Mouse (Mus musculus) cerebellum, postnatal 14 days (tissue): Measurements from ENCODE around the gene Sdk2.

ENCODE experiments used
- DNase-seq, 2 experiments: peaks; one replicate each; pipeline ENCODE4 v3.0.0; 2021; ENCODE audit warnings: mixed read lengths in 2 of 2

Sdk2 gene

DNA sequence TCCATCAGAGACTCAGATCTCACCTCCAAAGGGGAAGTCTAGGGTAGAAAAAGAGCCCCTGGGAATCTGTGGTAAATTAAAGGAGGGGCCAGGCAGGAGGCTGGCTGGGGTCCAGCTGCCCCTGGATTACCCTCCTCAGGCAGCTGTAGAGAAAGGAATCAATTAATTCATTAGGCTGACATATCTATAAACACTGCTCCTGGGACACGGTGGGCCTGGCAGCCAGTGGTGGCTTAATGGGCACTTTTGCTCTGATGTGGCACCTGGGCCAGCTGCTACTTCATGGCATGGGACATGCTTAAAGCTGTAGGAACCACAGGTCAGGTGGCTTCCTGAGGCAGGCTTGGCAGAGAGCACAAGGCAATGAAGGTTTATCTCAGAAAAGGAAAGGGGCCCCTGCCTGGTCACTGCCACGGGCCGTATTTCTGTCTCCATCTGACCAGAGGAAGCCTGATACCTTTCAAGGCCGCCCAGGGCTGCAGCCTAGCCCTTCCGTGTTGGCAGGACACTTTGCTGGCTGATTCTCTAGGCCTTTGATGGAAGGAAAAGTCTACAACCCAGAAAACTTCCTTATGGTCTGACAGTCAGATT is 80.9 kb downstream of the Sdk2 start:
- DNase-seq: no peak

DNA sequence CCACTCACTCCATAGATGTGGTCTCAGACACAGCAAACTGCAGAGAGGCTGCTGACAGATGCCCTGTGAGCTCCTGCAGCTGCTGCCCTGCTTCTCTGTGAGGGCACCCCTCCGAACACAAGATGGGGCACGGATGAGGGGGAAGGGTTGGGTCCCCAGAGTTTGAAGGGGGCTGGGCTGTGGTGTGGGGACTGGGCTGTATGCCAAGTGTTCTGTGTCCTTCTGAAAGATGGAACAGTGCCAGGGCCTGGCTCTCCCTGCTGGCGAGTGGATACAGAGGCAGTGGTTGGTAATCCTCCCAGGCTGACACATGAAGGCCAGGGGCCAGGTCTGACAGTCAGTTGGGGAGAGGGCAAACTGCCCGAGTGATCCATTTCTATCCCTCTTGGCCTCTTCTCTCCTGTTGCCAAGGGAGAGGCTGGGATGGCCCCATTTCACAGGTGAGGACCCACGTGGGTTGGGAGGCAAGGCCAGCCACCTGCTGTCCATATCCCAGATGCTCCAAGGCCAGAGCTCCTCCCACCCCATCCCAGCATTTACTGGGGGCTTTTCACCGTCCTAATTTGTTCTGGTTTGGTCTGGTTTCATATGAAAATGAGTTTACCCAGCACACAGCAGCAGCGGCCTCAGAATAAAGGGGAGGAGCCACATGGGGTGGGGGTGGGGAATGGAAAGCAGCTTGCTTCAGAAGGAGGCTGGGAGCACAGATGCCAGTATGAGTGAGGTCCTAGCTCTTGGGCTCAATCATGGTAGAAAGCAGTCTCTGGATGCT is 84.9 kb downstream of the Sdk2 start:
- DNase-seq: peak; percentile 61 to 74

DNA sequence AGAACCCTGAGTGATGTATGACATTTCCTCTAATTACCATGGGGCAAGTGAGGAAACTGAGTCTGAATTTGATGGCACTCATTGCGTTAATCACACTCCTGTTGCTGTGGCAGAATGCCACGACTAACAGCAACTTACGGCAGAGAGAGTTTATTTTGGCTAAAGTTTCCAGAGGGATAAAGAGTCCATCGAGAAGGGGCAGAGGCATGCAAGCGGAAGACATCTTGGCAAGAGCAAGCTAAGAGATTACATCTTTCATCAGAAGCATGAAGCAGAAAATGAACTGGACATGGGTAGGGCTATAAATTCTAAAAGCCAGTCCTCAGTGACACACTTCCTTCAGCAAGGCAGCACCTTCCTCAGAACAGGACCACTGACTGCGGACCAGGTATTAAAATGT is 85.8 kb downstream of the Sdk2 start:
- no peak for DNase-seq

DNA sequence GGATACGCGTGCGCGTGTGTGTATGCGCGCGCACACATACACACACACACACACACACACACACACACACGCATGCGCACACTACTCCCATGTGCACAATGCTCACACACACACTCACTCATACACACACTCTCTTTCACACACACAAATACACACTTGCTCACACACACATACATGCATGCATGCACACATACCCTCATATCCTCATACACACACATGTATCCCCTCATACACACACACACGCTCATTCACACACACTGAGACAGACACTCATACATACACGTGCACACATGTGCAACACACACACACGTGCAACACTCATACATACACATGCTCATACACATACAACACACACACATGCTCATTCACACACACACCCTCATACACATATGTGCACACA is 88.5 kb downstream of the Sdk2 start:
- DNase-seq: no peak

DNA sequence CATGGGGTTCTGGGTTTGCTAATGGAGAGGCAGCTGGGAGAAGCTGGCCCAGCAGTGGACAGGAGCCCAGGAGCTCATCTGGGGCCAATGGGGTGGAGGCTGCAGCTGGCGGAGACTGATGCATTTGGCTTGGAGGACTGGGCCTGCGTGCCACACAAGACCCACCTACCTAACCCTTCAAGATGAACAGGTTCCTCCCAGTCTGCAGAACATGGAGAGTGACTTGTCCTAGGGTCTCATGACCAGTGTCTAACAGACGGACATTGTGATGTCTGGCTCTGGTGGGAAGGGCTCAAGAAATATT is 91.2 kb downstream of the Sdk2 start:
- DNase-seq: no peak

DNA sequence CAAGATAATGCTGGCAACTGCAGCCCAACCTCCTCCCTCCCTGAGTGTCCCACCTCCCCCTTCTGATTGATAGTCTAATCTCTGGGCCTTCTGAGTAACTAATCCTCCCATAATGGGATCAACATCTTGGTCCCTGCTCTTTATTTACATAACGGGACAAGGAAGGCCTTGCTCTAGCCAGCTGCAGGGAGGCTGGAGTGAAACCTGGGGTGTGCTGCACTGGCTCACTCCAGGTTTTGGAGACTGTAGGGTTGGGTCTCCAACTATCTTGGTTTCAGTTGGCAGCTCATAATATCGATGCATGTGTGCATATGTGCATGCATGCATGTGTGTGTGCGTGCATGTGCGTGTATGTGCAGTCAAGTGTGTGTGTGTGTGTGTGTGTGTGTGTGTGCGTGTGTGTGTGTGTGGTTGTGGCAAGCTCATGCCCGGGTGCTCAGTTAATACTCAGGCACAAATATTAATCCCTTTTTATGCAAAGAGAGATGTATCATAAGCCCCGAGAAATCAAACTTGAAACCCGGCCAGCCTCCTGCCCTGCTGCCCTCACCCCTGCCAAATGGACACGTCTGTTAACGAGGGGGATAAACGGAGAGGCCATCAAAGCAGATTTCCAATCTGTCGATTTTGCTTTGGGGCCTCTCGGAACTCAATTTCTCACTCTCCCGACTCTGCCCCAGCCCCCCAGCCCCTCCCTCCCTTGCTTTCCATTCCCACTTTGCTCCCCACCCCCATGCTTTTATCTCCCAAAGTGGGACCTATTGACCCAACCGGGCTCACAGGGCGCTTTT is 91.8 kb downstream of the Sdk2 start:
- DNase-seq: peak; percentile 58 to 69

DNA sequence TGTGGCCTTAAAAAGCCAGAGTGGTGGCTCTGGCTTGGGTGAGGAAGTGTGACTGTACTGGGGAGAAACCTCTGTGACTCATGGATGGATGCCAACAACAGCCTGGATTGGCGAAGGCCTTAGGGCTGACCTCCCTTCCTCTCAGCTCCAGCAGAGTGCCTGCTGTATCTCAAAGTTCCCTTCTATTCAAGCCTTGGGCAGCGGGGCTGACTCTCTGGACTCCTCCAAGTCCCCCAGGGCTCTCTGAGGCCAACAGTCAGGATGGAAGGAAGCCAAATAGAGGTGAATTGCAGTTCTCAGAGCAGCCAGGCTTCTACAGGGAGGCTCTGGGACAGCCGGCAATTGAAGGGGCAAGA is 94.4 kb downstream of the Sdk2 start:
- peak; percentile 46 to 50 for DNase-seq

DNA sequence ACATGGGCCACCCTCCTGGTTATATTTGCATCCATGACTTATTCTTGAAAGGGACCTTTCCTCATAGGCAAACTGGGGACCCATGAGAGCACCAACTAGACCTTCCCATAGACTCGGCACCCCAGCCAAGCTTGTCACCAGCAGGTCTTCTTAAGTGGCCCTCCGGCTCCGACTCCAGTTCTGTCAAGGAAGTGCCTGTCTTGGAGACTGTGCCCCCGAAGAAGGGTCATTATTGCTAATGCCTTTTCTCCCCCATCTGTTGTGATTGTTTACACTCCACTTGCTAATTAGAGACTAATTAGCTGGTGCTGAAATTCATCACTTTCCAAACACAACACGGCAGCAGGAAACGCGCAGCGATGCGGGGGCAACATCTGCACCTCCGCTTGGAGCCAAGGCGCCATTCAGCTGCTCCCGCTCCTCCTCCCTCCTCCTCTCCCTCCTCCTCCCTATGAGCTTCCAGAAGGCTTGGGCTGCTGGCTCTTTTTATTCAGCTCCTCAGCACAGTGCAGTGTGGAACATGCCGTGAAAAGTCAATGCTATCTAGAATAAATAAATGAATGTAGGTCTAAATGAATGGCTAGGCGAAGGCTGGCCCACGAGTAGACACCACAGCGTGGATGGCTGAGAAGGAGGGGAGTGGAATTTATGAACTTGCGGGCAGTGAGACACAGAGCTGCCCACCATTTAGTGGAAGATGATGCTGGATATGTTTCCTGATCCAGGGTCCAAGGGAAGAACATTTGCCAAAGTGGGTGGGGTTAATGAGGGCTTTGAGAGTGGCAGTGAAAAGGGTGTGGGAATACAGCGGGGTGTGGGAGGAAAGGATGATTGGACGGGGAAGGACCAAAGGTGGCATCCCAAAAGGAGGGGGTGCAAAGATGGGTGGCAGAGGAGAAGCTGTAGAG is 95.0 kb downstream of the Sdk2 start:
- peak; percentile 42 to 50 for DNase-seq

DNA sequence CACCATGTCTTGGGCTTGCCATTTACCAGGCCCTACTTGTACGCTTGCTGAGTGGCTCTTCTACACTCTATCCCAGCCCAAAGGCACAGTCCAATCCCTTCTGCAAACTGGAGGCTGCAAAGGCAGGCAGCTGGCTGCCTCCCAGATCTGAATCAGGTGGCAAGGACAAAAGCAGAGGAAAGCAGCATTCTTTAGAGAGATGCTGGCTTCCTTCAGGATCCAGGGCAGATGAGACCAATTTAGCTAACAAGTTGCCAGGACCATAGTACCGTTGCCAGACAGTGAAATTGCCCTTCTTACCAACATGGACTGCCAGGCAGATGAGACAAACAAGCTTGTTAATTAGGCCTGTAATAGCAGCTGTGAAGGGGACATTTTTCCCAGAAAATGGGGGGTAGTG is 96.8 kb downstream of the Sdk2 start:
- DNase-seq: peak; percentile 33 to 37

DNA sequence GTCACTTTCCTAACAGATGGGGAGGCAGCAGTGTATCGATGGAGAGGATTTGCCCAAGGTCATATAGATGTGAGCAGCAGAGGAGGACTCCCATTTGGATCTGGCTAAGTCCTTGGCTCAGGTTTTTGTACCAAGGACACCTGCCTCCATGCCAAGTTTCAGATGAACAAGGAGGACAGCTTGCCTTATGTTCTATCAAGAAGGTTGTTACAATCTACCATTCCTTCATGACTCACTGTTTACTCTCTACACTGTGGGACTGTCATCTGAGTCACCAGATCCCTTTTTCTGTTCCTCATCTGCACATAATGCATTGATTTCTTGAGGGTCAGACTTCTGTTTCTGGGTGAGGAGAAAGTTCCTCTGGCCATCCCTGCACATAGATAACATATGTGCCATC is 101.6 kb downstream of the Sdk2 start:
- DNase-seq: no peak

DNA sequence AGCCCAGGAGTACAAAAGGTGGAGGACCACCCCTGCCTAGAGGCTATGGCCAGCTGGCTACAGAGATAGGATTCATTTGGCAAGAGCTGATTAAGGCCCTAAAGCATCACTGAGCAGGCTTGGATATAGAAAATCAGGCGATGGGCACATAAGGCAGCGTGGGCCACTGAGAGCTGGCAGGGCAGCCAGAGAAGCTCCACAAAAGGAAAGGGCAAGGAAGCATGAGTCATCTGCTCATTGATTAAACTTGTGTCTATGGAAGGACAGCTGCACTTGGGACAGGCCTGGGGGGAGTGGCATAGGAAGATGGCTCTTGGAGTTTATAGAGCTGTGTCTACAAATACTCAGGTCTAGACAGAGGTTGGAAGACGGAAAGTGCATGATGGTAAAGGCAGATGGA is 104.1 kb downstream of the Sdk2 start:
- DNase-seq: no peak

DNA sequence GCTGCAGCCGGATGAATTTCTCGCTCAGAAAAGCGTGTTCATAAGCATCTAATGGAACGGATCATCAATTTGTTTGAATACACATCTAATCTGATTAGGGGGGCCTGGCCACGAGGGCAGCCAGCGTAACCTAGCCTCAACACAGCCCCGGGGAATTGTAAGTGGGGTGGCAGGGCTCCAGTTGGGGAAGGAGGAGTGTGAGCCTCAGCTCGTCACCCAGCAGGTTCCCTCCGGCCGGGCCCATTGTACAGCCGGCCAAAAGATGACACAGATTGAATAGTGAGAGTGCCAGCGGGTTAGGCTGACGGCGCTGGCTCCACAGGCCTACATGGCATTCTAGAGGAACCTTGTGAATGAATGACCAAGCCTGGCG is 115.2 kb downstream of the Sdk2 start:
- peak; percentile 66 to 71 for DNase-seq

DNA sequence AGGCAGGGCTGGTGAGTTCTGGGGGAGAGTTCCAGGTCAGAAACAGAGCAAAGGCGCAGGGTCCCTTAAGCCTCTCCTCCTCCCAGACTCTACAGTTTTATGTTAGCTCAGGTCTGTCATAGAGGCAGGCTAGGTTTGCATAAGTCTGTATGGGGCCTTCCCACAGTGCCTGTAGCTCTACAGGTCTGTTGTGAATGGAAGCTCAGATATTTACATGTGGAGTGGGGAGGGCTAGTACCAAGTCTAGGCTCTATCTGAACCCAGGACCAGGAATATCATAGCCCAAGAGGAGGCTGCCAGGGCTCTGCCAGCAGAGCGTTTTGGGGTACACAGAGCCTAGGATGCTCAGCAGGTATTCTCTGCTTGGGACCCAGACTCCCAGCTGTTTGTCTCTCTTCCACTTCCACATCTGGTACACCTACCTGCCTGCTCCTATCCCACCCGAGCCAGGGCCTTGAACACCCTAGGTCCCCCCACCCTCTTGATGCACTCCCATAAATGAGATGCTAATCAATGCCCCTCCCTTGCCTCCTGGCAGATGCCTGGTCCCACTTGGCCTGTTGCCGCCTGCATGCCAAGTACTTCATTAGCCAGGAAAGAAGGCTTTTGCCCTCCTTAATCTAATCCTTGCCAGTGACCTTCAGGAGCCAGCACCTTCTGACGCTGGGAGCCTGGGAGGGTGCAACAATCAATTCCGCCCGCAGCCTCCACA is 115.8 kb downstream of the Sdk2 start:
- DNase-seq: peak; percentile 55 to 65

DNA sequence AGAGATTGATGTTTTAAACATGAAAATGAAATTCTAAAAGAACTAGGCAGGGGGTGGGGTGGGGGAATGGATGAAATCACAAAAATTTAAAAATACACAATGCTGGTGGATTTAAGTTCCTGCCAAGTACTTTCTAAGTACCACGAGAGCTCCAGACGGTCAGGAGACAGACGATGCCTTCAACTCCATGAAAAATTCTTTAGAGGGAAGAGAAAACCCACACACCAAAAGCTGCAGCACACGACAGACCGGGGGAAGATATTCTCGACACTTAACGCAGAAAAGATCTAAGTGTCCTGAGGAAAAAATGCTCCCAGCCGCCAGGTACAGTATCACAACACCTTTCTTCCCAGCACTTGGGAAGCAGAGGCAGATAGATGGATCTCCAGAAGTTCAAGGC is 118.2 kb downstream of the Sdk2 start:
- no peak for DNase-seq

DNA sequence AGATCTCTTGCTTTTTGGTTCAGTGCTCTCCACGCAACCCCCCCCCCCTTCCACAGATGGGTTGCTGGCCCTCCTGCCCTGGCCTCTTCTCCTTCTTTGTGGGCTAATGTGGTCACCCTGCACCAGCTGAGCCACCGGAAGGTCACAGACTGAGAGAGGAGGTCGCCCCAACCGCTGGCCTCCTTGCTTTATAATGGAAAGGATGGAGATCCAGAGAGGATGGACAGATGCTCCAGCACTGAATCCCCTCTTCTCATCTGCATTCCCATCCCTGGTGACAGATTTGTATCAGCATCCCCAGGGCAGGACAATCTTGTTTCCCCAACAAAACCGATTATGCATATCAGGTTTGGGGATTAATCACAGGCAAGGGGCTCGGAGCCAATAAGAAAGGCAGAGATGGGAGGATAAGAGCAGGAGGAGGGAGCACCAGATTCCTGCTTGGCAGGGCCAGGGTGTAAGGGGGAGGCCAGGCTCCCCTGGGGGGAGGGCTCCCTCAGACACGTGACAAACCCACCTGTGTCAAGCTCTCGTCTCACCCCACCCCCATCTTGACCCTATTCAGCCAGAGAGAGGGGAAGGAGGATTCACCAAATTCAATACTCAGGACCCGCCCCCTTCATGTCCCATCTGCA is 124.6 kb downstream of the Sdk2 start:
- no peak for DNase-seq

DNA sequence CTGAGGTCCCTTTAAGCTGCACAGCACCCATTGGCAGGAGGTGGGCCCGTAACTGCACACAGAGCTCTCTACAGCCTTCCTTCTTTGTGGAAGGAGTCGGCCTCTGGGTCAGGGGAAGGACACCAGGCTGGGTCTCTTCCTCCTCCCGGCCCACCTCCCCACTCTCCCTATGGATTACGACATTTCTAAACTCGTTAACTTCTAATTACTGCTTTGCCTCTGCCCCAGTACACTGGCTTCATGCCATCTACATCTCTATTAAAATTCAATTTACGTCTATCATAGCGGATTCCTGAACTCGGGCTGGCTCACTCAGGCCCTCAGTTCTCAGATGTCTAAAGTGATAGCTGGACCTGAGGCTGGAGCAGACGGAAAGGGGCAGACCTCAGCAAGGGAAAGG is 133.2 kb downstream of the Sdk2 start:
- no peak for DNase-seq

DNA sequence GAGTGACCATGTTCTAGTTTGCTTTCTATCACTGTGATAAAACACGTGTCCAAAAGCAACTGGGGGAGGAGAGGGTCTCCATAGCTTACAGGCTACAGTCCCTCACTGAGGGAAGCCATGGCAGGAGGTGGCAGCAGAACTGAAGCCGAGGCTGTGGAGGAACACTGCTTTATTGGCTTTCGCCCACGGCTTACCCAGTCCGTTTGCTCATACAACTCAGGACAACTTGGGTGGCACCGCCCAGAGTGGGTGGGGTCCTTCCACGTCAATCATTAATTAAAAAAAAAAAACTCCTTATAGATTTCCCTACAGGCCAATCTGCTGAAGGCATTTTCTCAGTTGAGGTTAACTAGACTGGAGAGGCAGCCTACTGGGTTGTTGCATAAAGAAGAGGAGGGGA is 133.9 kb downstream of the Sdk2 start:
- no peak for DNase-seq

DNA sequence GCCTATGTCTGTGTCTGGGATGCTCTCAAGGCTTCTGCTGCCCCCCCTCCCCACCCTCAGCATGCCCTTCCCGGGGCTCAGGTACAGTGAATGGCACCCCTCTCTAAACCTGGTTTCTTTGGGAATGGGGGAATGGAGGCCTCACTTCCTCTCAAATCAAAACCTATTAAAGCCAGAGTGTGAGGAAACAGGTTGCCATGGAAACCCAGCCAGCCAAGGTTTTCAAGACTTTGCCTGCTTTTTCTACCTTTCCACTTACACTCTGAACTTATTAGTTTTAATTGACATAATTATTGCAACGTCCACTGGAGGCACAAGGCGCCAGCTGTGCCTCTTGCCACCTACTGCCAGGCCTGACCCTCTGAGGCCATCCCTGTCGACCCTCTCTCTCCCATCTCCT is 135.1 kb downstream of the Sdk2 start:
- no peak for DNase-seq

DNA sequence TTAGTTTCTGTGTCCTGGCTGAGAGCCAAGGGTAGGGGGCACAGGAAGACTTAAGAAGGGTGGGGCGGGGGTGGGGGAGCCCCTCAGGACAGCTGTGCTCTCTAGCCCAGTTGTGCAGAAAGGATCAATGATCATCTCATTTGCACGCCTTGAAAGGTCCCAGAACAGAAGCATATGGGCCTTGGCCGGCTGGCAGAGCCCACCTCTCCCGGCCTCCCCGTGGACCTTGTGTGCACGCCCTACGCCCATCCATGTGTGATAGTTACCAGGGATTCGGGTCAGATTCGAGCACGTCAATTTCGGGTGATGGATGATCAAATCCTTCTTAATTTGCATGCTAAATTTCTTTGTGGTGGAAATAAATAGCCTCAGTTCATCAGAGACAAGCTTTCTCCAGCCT is 136.7 kb downstream of the Sdk2 start:
- DNase-seq: no peak

DNA sequence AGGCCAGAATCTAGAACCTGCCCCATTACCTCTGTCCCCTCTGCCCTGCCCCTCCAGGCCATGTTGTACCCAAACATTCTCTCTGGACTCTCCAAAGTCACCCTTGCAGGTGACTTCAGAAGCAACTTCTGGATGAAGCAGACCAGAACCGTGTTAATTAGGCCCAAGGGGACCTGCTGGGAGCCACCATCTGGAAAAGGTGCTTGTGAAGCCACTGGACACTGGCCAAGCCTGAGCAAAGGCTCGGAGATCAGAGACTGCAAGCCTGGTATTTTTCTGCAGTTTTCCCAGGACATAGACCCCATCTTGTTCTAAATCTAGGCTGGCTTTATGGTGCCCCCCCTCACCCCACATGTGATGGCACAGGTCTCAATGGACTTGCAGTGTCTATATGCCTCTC is 138.0 kb downstream of the Sdk2 start:
- DNase-seq: peak; percentile 41 to 55

DNA sequence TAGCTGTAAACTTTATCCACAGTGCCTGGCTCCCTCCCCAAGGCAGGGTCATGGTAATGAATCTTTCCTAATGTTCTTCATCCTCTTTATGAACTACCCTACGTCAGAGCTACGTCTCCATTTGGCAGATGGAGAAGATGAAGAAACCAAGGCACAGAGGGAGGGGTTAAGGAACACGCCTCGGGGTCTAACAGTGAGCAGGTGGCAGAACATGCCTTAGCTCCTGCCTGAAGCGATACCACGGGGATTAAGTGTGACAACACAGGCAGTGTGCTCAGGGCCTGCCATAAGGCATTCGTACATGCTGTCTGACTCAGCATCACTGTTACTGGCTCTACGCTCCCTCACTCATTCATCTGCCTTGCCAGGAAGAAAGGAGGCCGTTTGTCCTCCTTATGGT is 138.6 kb downstream of the Sdk2 start:
- peak; percentile 23 to 29 for DNase-seq

DNA sequence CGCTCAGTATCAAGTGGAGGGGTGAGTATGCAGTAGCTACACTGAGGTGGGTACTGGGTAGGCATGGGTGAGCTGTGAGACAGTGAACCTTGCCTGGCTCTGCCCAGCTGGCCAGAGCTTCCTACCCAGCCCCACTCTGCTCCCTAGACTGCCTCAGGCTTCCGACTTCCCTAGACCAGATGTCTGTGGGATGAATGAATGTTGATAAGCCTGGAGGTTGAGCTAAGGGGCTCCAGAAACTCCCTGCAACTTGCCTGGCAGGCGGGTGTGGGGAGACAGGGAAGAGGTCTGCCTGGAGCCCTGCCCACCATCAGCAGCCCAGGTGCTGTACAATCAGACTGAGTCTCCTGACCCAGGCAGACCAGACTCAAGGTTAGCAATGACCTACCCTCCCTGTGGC is 139.0 kb downstream of the Sdk2 start:
- no peak for DNase-seq
